Mouse (Mus musculus): ENCODE results near the gene Aldh1a2.

DNA sequence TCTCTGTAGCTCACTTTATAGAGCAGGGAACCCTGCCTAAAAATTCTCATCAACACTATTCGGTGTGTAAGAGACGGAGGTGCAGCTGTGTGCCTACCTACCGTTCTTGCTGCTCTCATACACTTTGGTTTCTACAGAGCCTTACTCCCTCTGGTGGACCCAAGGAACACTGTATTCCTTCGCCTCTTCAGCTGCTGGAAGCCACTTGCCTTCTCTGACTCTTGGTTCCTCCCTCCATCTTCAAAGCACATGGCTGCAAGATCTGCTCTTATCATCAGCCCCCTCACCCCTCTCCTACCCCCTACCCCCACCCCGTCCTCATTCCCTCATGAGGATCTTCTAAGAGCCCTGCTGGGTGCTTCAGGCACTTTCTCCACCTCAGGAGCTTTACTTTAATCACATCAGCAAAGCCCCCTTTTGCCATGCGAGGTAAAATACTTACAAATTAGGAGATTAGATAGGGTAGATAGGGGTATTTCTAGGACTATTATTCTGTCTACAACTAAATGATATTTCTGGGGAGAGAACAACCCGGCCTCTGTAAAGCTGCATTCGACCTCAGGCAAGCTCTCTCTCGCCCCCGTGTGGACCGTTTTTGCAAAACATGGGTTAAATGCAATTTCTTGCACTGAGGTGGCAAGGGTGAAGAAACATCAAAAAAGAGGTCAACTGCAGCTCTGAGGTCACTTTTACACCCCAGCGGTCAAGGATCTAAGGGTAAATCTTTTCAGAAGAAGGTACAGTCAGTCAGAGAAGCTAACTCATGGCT, 26.8 kb upstream of the Aldh1a2 start:
- TF ChIP-seq CTCF (conservative IDR thresholded peaks at IDR 0.05; ENCODE audit: low read length) = peak; percentile 87
- no peak for TF ChIP-seq POU5F1 (IDR thresholded peaks at IDR 0.05; ENCODE audit: borderline replicate concordance, low read length)
- no peak for TF ChIP-seq NANOG (IDR thresholded peaks at IDR 0.05; ENCODE audit: borderline replicate concordance, low read length)

Measured in E14TG2a.4 (cell line).